Mouse (Mus musculus): ENCODE results near the gene Qk. TPM values are rescaled to one million over a fixed set of nuclear protein-coding genes. Genes with fewer than 3 reads are reported as not detected.

Gene Qk
- total RNA-seq, 2 experiments from 2014 or later, result 548 to 551 TPM

- no peak for DNase-seq
Observed at GRCm38 (mm10) chr17:10328544-10329100, 9.0 kb upstream of the Qk start.

GRCm38 (mm10) chr17:10327584-10328210 lies 8.0 kb upstream of the Qk start:
- intact Hi-C loops (cut with DNase I), result loop anchor here (10.0 kb wide), 1 partner anchor 417 kb away; no protein-coding TSS in a partner anchor
- no peak for DNase-seq

More at GRCm38 (mm10) chr17:10328544-10329100, 9.0 kb upstream of the Qk start:
- intact Hi-C loops (cut with DNase I), result loop anchor here (10.0 kb wide), 1 partner anchor 416 kb away; no protein-coding TSS in a partner anchor

GRCm38 (mm10) chr17:10326596-10327045 lies 7.0 kb upstream of the Qk start:
- peak; percentile 90 to 91 for DNase-seq

GRCm38 (mm10) chr17:10325921-10326320 lies 6.3 kb upstream of the Qk start:
- intact Hi-C loops (cut with DNase I), result loop anchor here (10.0 kb wide), 1 partner anchor 419 kb away; no protein-coding TSS in a partner anchor
- DNase-seq, result no peak

More at GRCm38 (mm10) chr17:10326596-10327045, 7.0 kb upstream of the Qk start:
- intact Hi-C loops (cut with DNase I), result loop anchor here (10.0 kb wide), 1 partner anchor 418 kb away; no protein-coding TSS in a partner anchor

GRCm38 (mm10) chr17:10321754-10322153 lies 2.1 kb upstream of the Qk start:
- intact Hi-C loops (cut with DNase I), result loop anchor here (2.0 to 10.0 kb wide), 4 partner anchors 13 to 423 kb away; no protein-coding TSS in a partner anchor
- no peak for DNase-seq

GRCm38 (mm10) chr17:10321092-10321491 lies 1.4 kb upstream of the Qk start:
- intact Hi-C loops (cut with DNase I), result loop anchor here (2.0 to 10.0 kb wide), 4 partner anchors 14 to 424 kb away; no protein-coding TSS in a partner anchor
- DNase-seq, result no peak

- intact Hi-C loops (cut with DNase I), result loop anchor here (1.0 to 10.0 kb wide), 5 partner anchors 14 to 424 kb away; no protein-coding TSS in a partner anchor
- DNase-seq, result no peak
Observed at GRCm38 (mm10) chr17:10320456-10320790, 769 bp upstream of the Qk start.

GRCm38 (mm10) chr17:10319431-10319684 lies 296 bp downstream of the Qk start:
- intact Hi-C loops (cut with DNase I), result loop anchor here (2.0 kb wide), 1 partner anchor 281 kb away; no protein-coding TSS in a partner anchor

GRCm38 (mm10) chr17:10318561-10319430 lies 858 bp downstream of the Qk start:
- intact Hi-C loops (cut with DNase I), result loop anchor here (2.0 kb wide), 1 partner anchor 280 kb away; no protein-coding TSS in a partner anchor
- DNase-seq, result peak; percentile 82 to 84

More at GRCm38 (mm10) chr17:10319431-10319684, 296 bp downstream of the Qk start:
- DNase-seq, result no peak

- DNase-seq, result peak; percentile 76 to 81
- intact Hi-C loops (cut with DNase I), result loop anchor here (1.0 to 2.0 kb wide), 4 partner anchors 223 to 561 kb away; no protein-coding TSS in a partner anchor
Observed at GRCm38 (mm10) chr17:10317981-10318551, 1.6 kb downstream of the Qk start.

GRCm38 (mm10) chr17:10317186-10317585 lies 2.5 kb downstream of the Qk start:
- peak; percentile 84 to 86 for DNase-seq
- intact Hi-C loops (cut with DNase I), result loop anchor here (1.0 to 2.0 kb wide), 3 partner anchors 222 to 560 kb away; no protein-coding TSS in a partner anchor

GRCm38 (mm10) chr17:10316446-10316845 lies 3.2 kb downstream of the Qk start:
- no peak for DNase-seq
- intact Hi-C loops (cut with DNase I), result loop anchor here (2.0 kb wide), 2 partner anchors 422 to 560 kb away; no protein-coding TSS in a partner anchor

GRCm38 (mm10) chr17:10310046-10310445 lies 9.6 kb downstream of the Qk start:
- DNase-seq, result no peak
- intact Hi-C loops (cut with DNase I), result loop anchor here (5.0 kb wide), 2 partner anchors 468 to 1143 kb away; no protein-coding TSS in a partner anchor

GRCm38 (mm10) chr17:10309135-10309623 lies 10.5 kb downstream of the Qk start:
- peak; percentile 52 to 64 for DNase-seq
- intact Hi-C loops (cut with DNase I), result no loop called here

- intact Hi-C loops (cut with DNase I), result no loop called here
Observed at GRCm38 (mm10) chr17:10306424-10306823, 13.2 kb downstream of the Qk start.

GRCm38 (mm10) chr17:10304001-10304400 lies 15.7 kb downstream of the Qk start:
- intact Hi-C loops (cut with DNase I), result no loop called here
- DNase-seq, result no peak

More at GRCm38 (mm10) chr17:10306424-10306823, 13.2 kb downstream of the Qk start:
- peak in 1 of 2 experiments; percentile 2 for DNase-seq

GRCm38 (mm10) chr17:10300968-10301795 lies 18.5 kb downstream of the Qk start:
- DNase-seq, result no peak
- intact Hi-C loops (cut with DNase I), result no loop called here

GRCm38 (mm10) chr17:10299396-10299795 lies 20.3 kb downstream of the Qk start:
- intact Hi-C loops (cut with DNase I), result no loop called here

GRCm38 (mm10) chr17:10292520-10292919 lies 27.1 kb downstream of the Qk start:
- intact Hi-C loops (cut with DNase I), result no loop called here
- no peak for DNase-seq

More at GRCm38 (mm10) chr17:10299396-10299795, 20.3 kb downstream of the Qk start:
- DNase-seq, result no peak

All from heart, postnatal 10 days (tissue).